Mouse (Mus musculus) activated CD4-positive, CD25-positive, alpha-beta regulatory T cell, adult 4 months (primary cell): ENCODE data around the gene Naalad2. TPM values are rescaled to one million over a fixed set of nuclear protein-coding genes. Genes with fewer than 3 reads are reported as not detected.
"Not testable (repeated sequence)": the region's sequence is repeated elsewhere in the genome, so short reads cannot be mapped to it uniquely, and the experiment has no call there.

ENCODE experiments used
- ATAC-seq: one replicate; pipeline ENCODE4 v1.8.0; 2017
- polyA plus RNA-seq, 2 experiments: library from polyadenylated mRNA; unstranded; fragments of 100-300 nt; shearing (Covaris generic); gene quantifications; one replicate each; pipeline ENCODE4 v1.2.1; 2017

The Naalad2 gene
- under 1 TPM in 1 of 2 experiments, not detected in 1; 0.37 TPM for polyA plus RNA-seq

GRCm38 (mm10) chr9:18402895-18403294 lies at the start of gene Naalad2:
Gene Naalad2, minus strand, starts transcription at chr9:18402995.
- ATAC-seq, result not testable (repeated sequence)

DNA sequence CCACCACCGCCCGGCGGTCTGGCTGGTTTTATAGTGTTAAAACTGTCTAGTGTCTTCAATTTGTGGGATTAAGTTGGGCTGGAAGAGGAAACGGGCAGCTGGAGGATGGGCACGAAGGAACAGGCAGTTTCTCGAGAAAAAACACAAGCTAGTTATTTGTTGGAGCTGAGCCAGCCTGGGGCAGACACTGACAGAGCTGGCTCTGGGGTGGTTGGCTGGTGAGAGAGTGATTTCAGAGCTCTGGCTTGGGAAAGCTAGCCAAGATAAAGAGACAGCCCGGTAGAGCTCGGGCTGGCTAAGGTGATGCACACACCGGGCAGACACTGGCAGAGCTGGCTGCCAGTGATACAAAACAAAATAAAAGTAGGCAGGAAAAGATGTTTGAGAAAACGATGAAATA lies 28.9 kb upstream of the Naalad2 start:
- ATAC-seq, result no peak

- no peak for ATAC-seq
Measured at GRCm38 (mm10) chr9:18430354-18430753, 27.6 kb upstream of the Naalad2 start, which contains the start of gene Mbd3l2. Gene Mbd3l2, plus strand, starts transcription at chr9:18430654.

DNA sequence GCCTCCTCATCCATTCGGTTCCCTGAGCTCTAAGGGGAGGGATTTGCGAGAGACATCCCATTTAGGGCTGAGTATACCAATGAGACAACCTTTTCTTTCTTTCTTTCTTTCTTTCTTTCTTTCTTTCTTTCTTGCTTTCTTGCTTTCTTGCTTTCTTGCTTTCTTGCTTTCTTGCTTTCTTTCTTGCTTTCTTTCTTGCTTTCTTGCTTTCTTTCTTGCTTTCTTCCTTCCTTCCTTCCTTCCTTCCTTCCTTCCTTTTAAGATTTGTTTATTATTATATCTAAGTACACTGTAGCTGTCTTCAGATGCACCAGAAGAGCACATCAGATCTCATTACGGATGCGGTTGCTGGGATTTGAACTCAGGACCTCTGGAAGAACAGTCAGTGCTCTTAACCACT lies 9.6 kb upstream of the Naalad2 start:
- ATAC-seq, result not testable (repeated sequence)

GRCm38 (mm10) chr9:18404118-18404517 lies 1.3 kb upstream of the Naalad2 start, which contains the start of gene Ubtfl1:
Gene Ubtfl1, plus strand, starts transcription at chr9:18404418.
- ATAC-seq, result no peak

DNA sequence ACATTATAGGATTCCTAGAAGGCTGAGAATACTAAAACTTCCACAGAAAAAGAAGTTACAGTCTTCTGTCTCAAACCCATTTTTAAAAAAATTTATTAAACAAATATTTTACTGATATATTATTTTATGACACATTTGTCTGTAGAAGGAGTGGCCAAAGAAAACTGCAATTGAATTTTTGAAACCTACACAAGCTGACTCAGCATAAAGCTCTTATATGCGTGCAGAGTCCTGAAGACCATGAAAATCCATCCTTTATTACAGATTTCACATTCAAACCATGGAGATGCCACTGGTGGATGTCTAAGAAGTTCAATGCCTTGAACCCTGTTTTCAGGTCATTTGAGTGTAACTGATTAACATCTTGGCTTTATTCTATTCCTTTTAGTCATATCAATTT lies 3.2 kb downstream of the Naalad2 start:
- no peak for ATAC-seq

- ATAC-seq, result no peak
Measured at GRCm38 (mm10) chr9:18385782-18386181, 17.0 kb downstream of the Naalad2 start.

DNA sequence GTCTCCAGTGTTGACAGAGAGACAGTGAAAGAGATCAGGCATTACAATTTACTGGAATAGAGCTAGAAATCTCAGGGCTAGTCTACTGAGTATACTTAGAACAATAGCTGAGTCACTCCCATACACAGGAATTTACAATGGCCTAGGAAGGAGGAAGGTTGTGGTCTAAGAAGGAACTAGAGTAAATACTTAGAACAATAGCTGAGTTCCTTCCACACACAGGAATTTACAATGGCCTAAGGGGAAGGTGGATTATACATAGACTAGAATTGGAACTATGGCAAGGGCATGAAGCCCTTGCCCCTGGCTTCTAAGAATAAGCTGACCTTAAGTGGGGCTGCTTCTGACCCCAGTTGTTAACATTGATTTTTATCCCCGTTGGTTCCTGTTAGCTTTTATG lies 29.8 kb downstream of the Naalad2 start:
- ATAC-seq, result not testable (repeated sequence)

DNA sequence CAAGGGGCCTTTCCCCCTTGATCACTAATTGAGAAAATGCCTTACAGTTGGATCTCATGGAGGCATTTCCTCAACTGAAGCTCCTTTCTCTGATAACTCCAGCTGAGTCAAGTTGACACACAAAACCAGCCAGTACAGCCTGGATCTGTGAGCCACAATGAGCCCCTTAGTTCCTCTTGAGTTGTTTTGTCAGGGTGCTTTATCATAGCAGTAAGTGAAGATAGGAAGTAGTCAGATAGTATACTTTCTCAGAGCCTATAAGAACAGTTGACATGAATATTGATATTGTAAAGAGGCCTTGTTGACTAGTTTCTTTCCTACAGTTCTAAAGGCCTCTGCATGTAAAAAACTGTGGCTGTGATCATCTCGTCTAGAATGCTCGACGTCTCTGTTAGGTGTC lies 82.8 kb downstream of the Naalad2 start:
- no peak for ATAC-seq

GRCm38 (mm10) chr9:18298301-18298700 lies 104.5 kb downstream of the Naalad2 start:
- no peak for ATAC-seq

DNA sequence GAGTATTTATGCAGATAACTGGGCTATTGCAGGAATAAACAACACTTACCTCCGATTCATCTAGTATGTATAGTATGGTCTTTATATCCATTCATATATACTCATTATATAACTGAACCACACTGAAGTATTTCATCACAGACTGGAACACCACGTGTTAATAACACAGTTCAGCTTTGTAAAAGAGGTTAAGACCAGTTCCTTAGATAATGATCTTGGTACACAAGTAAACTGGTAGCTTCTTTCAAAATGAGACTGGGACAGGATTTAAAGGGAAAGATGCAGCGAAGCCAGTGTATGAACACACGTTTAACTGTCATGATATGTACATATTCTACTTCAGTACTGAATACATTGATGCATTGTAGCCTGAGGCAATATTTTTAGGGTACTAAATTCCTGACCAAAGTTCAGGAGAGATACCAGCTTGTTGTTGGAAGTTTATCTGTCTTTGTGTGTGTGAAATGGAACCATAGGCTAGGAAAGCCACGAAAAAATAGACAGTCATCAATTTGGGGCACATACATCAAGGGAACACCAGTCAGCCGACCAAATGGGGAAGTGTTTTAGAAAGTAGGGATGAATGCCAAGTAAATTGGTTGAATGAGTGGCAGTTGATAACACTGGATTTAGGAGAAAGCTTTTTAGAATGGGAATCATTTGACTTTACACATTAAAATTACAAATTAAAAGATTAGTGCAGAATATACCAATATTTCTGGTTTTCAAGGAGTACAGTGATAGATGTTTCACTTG lies 109.6 kb downstream of the Naalad2 start:
- ATAC-seq, result no peak

- peak; percentile 45 for ATAC-seq
Measured at GRCm38 (mm10) chr9:18292443-18292922, 110.3 kb downstream of the Naalad2 start.

DNA sequence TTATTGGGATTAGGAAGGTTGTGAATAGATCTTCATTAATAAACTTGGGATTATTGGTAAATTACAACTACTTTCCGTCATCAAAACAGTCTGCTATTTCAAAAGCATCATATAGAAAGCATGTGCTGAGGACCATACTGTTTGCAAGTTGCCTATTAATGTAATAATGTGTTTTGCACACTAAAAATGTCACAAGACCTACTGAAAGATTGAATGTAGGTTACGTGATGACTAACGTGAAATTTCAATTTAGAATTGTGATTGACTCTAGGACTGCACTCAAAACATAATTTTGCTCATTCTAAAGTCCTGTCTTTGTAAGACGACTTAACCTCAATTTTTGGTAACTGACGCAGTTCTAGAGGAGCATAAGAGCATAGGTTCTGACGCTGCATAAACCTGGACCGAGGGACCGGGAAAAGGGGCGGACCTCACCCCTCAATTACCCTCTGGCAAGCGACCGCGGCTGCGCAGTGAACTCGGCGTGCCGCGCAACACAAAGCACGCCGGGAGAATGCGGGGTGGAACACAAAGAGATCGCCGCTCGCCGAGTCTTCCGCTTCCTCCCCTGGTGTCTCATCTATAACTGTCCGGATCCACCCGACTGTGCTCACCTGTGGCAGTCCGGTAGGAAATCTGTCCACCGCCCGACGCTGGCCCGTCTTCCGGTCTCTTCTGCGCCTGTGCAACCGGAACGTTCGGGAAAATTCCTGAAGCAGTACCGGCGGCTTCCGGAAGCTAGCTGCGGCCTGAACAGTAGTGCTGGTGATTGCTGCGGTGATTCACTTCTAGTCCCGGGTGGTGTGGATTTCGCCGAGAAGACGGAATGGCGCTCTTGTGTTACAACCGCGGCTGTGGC lies 111.0 kb downstream of the Naalad2 start, which contains the start of gene Chordc1:
Gene Chordc1, plus strand, starts transcription at position 555 of the 859 bp plus-strand sequence.
- ATAC-seq, result peak; percentile 91

- ATAC-seq, result not testable (repeated sequence)
Measured at GRCm38 (mm10) chr9:18278693-18279092, 124.1 kb downstream of the Naalad2 start.

DNA sequence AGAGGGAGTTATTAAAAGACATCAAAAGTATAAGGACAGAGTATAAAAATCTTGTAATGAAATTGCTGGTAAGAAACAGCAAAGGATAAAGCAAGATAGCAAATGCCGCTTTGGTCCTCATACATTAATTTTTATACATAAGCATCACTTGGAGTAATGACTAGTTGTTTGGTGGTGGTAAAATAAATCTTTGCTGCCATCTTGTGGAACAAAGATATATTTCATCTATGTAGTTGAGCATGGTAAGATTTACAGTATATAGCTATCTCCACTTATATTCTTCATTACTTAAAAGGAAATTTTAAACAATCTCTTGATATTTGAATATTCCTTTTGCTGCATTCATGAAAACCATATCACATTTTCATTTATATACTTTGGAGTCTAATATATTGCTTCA lies 125.3 kb downstream of the Naalad2 start:
- ATAC-seq, result peak; percentile 66

GRCm38 (mm10) chr9:18276844-18277243 lies 126.0 kb downstream of the Naalad2 start:
- ATAC-seq, result no peak

DNA sequence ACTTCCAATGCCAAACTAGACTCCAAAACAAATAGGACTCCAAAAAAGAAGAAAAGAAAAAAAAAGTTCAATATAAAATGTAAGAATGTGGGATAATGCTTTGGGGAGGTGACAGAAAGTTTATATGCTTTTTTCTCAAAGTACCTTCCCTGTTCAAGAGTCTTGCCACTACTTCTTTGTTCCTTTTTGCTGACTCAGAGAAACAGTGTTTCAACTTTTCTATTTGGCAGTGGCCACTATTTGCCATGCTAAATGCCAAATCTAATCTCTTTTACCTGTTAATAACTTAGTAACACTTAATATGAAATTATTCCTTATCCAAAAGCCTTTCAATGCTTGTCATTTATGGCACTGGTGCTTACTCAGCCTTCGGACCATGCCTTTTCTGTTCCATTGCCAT lies 126.9 kb downstream of the Naalad2 start:
- ATAC-seq, result no peak

Other genes with a start within 250 kb of the Naalad2 start
- gene Chordc1, start 110.9 kb downstream of the Naalad2 start, polyA plus RNA-seq, result 100 to 1,000 TPM; 128 to 136 TPM
- under 1 TPM in 1 of 2 experiments, not detected in 1; 0.26 TPM for gene Ubtfl1, start 1.4 kb upstream of the Naalad2 start, polyA plus RNA-seq
- gene Mbd3l2, start 27.7 kb upstream of the Naalad2 start, polyA plus RNA-seq, result not detected
- 1 to 10 TPM; 2.8 to 5.0 TPM for gene Zfp558, start 75.3 kb upstream of the Naalad2 start, polyA plus RNA-seq
- not detected for gene Mbd3l1, start 75.4 kb upstream of the Naalad2 start, polyA plus RNA-seq